Mouse (Mus musculus) megakaryocyte-erythroid progenitor cell, adult 5-6 weeks (primary cell): ENCODE results near the gene Znhit6. TPM values are rescaled to one million over a fixed set of nuclear protein-coding genes. Genes with fewer than 3 reads are reported as not detected.

Source experiments
- ATAC-seq: replicated peaks from 2 replicates; pipeline ENCODE4 v1.8.0; 2016; ENCODE audit warnings: mild to moderate bottlenecking, inconsistent platforms; ENCODE audit not compliant: severe bottlenecking, poor library complexity, low FRiP score, low TSS enrichment
- total RNA-seq, 2 experiments: library from RNA; stranded (forward) in 1 of 2; stranded (reverse) in 1 of 2; fragments of 200-1000, 215-1000 nt in 1 of 2; fragments of >200 nt in 1 of 2; fragmentation: Nextera tagmentation in 1 of 2; gene quantifications; 2 replicates each; pipeline ENCODE4 v1.2.3; 2014 to 2017

The Znhit6 gene
- total RNA-seq (2014; fragmentation: Nextera tagmentation) (33.5 and 44.3 TPM in 2 replicates), total RNA-seq (2017) (38.1 and 49.5 TPM in 2 replicates)

GRCm38 (mm10) chr3:145575743-145576481 lies at the start of gene Znhit6:
Gene Znhit6, plus strand, starts transcription at chr3:145576205.
- peak; percentile 90 for ATAC-seq

- no peak for ATAC-seq
These were observed 38.1 kb upstream of the Znhit6 start for GRCm38 (mm10) chr3:145537870-145538269.

- no peak for ATAC-seq
These were observed 27.3 kb upstream of the Znhit6 start for GRCm38 (mm10) chr3:145548441-145549415.

- no peak for ATAC-seq
These were observed 25.8 kb upstream of the Znhit6 start for GRCm38 (mm10) chr3:145550216-145550615.

- no peak for ATAC-seq
These were observed 21.6 kb upstream of the Znhit6 start for GRCm38 (mm10) chr3:145554388-145554787.

GRCm38 (mm10) chr3:145556206-145556605 lies 19.8 kb upstream of the Znhit6 start:
- no peak for ATAC-seq

- ATAC-seq, result no peak
These were observed 16.3 kb upstream of the Znhit6 start for GRCm38 (mm10) chr3:145559675-145560074.

GRCm38 (mm10) chr3:145560117-145560516 lies 15.9 kb upstream of the Znhit6 start:
- ATAC-seq, result no peak

- ATAC-seq, result no peak
These were observed 1.5 kb upstream of the Znhit6 start for GRCm38 (mm10) chr3:145574468-145574867.

GRCm38 (mm10) chr3:145575340-145575739 lies 665 bp upstream of the Znhit6 start:
- ATAC-seq, result no peak

GRCm38 (mm10) chr3:145576482-145576822 lies 447 bp downstream of the Znhit6 start:
- ATAC-seq, result peak; percentile 78

GRCm38 (mm10) chr3:145576876-145577275 lies 871 bp downstream of the Znhit6 start:
- peak; percentile 11; the same call in 1 of the 2 replicates for ATAC-seq

- ATAC-seq, result no peak
These were observed 7.0 kb downstream of the Znhit6 start for GRCm38 (mm10) chr3:145583043-145583442.

GRCm38 (mm10) chr3:145583522-145584200 lies 7.7 kb downstream of the Znhit6 start:
- ATAC-seq, result no peak

- peak; percentile 85 for ATAC-seq
These were observed 14.6 kb downstream of the Znhit6 start for GRCm38 (mm10) chr3:145590562-145590961.

GRCm38 (mm10) chr3:145591841-145592542 lies 16.0 kb downstream of the Znhit6 start:
- no peak for ATAC-seq

GRCm38 (mm10) chr3:145595354-145595753 lies 19.3 kb downstream of the Znhit6 start:
- ATAC-seq, result no peak

GRCm38 (mm10) chr3:145599059-145599458 lies 23.1 kb downstream of the Znhit6 start:
- ATAC-seq, result no peak

GRCm38 (mm10) chr3:145600801-145601200 lies 24.8 kb downstream of the Znhit6 start:
- peak; percentile 63 for ATAC-seq
